Mouse (Mus musculus) forebrain, embryonic 12.5 days (tissue): ENCODE measurements around the gene Gpr137c. TPM values are rescaled to one million over a fixed set of nuclear protein-coding genes. Genes with fewer than 3 reads are reported as not detected.

Source experiments
- ATAC-seq: fragments of 200-750 bp; cut with Nextera tagmentation; 2 replicates; pipeline ENCODE4 v1.8.0; 2017; ENCODE audit warnings: moderate TSS enrichment; ENCODE audit not compliant: low FRiP score
- H3K27ac ChIP-seq: fragments of 300-500 bp; sonication (generic); 2 replicates; pipeline ENCODE4 v1.5.1; 2016; ENCODE audit warnings: mild to moderate bottlenecking
- H3K27me3 ChIP-seq: fragments of 300-500 bp; sonication (generic); 2 replicates; pipeline ENCODE4 v1.6.1; 2016; ENCODE audit warnings: mild to moderate bottlenecking
- H3K36me3 ChIP-seq: fragments of 300-500 bp; sonication (generic); replicated peaks from 2 replicates; pipeline ENCODE4 v1.6.1; 2016; ENCODE audit warnings: mild to moderate bottlenecking
- H3K4me1 ChIP-seq: fragments of 300-500 bp; sonication (generic); 2 replicates; pipeline ENCODE4 v1.6.1; 2016
- H3K4me2 ChIP-seq: fragments of 300-500 bp; sonication (generic); 2 replicates; pipeline ENCODE4 v1.6.1; 2016; ENCODE audit warnings: mild to moderate bottlenecking, moderate library complexity
- H3K4me3 ChIP-seq: fragments of 300-500 bp; sonication (generic); replicated peaks from 2 replicates; pipeline ENCODE4 v1.5.1; 2016; ENCODE audit warnings: mild to moderate bottlenecking
- H3K9ac ChIP-seq: fragments of 300-500 bp; sonication (generic); 2 replicates; pipeline ENCODE4 v1.6.1; 2016; ENCODE audit warnings: mild to moderate bottlenecking
- H3K9me3 ChIP-seq: fragments of 300-500 bp; sonication (generic); 2 replicates; pipeline ENCODE4 v1.6.1; 2016
- WGBS: fragments of 180-500 bp; shearing (Covaris S2); methylation state at CpG from one replicate; pipeline ENCODE4 v1.1.7; 2016; 5-methylcytosine and 5-hydroxymethylcytosine counted together
- polyA plus RNA-seq: library from polyadenylated mRNA; unstranded; fragments of >200 nt; fragmentation: Nextera tagmentation; extraction: Ambion mirVana; gene quantifications from 2 replicates; pipeline ENCODE4 v1.2.1, GENCODE M21; 2016

Gpr137c gene
- polyA plus RNA-seq, 1 experiment from 2014 or later, result 14.1 TPM

DNA sequence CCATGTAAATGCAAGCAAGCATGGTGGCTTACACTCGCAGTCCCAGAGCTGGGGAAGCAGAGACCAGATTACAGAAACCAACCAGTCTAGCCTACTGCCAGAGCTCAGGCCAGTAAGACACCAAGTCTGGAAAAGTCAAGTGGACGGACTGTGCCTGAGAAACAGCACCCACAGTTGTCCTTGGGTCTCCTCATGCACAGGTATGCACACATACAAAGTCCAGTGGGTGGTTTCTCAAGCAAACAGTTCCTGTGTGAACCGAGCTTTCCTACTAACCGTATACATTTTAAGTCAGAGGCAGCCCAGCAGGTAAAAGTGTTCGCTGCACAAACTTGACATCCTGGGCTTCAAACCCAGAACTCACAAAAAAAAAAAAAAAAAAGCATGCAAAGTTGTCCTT is 86.3 kb downstream of the Gpr137c start:
- no peak for ATAC-seq
- Histone ChIP-seq H3K9me3 (no peaks in the 10 kb centered on the region), H3K9ac (no peak overlapping the region), H3K4me2 (no peak overlapping the region), H3K27ac (no peak overlapping the region), H3K4me3 (no peak overlapping the region), H3K27me3 (no peaks in the 10 kb centered on the region), H3K4me1 (0 out of 2 replicates have a peak, but pooled peaks cover 3% of the 10 kb centered on the region), H3K36me3 (peaks cover 3% of the 10 kb centered on the region)
- 94% methylated on average over 5 of the region's 5 CpGs for whole genome bisulfite sequencing

DNA sequence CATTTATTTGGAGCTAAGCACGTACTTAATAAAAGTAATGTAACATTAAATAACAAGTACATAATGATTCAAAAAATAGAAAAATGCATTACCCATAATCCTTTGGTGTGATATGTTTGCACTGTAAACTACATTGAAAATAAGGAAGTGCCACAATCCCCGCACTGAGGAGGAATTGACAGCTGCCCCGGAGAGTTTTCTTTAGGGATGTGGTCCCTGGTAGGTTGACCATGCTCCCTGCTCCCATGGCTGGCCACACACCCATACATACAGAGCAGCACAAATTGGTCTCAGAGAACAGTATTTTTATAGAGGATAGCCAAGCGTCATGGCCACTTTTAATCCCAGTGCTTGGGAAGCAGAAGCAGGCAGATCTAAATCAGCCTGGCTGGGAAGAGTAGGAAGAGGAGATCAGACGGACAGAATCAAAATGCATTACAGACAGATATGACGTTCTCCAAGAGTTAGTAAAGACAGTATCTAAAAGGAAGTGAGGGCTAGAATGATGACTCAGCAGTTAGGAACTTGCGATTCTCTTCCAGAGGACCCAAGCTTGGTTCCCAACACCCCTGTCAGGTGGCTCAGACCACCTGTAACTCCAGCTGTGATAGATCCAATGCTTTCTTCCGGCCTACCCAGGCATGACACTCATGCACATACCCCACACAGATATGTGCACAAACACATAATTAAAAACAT is 88.3 kb downstream of the Gpr137c start:
- ATAC-seq, result no peak; the same call in 1 of the 2 replicates

DNA sequence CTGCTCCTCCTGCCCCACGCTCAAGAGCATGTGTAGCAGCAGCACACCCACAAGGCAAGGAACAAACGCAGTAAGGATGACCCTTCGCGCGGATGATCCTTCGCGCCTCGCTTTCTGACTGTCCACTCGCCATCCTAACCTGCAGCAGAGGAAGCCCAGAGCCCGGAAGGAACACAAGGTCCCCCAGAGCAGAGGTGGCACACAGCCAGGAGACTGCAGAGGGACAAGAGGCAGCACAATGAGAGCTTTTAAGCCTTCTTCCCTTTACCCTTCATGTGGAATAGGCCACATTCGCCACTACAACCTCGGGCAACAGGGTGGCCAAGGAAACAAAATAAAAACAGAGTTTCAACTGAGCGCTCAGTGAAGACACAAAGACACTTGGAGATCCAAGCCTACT is 90.1 kb downstream of the Gpr137c start:
- 95% methylated on average over 13 of the region's 13 CpGs for WGBS

More for the DNA sequence above, 88.3 kb downstream of the Gpr137c start:
- H3K9ac ChIP-seq, result no peak overlapping the region
- H3K4me1 ChIP-seq, result 0 out of 2 replicates have a peak, but pooled peaks cover 3% of the 10 kb centered on the region
- H3K4me3 ChIP-seq, result no peak overlapping the region
- 95% methylated on average over 8 of the region's 8 CpGs for WGBS
- no peak overlapping the region for H3K4me2 ChIP-seq
- H3K9me3 ChIP-seq, result no peaks in the 10 kb centered on the region
- no peak overlapping the region for H3K27ac ChIP-seq
- no peaks in the 10 kb centered on the region for H3K27me3 ChIP-seq
- H3K36me3 ChIP-seq, result peaks cover 3% of the 10 kb centered on the region; the same call in 1 of the 2 replicates

DNA sequence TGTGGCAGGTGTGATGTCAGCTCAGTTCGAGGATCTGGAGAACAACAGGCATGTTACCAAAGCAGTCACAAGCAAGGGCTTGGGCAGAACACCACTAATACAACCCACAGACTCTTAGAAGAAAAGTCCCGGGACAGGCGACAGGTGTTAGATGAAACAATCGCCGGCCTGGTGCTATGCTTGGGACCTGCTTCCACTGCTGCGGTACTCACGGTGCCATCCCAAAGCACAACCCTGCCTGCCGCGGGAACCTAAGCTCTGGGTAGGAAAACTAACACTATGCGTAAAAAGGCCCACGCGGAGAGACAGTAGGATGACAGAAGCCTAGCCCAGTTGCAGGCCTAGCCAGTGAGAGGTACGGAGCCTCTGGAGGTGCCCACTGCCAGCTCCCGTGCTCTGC is 90.6 kb downstream of the Gpr137c start:
- Histone ChIP-seq H3K4me3 (no peak overlapping the region), H3K4me2 (no peak overlapping the region), H3K9me3 (no peaks in the 10 kb centered on the region), H3K27me3 (no peaks in the 10 kb centered on the region), H3K36me3 (0 out of 2 replicates have a peak, but pooled peaks cover under 1% of the 10 kb centered on the region), H3K4me1 (no peaks in the 10 kb centered on the region), H3K27ac (no peak overlapping the region), H3K9ac (no peak overlapping the region)
- ATAC-seq, result no peak
- 95% methylated on average over 14 of the region's 14 CpGs for WGBS

More for the DNA sequence above, 90.1 kb downstream of the Gpr137c start:
- Histone ChIP-seq H3K9me3 (no peaks in the 10 kb centered on the region), H3K9ac (no peak overlapping the region), H3K4me3 (no peak overlapping the region), H3K4me2 (no peak overlapping the region), H3K4me1 (no peaks in the 10 kb centered on the region), H3K36me3 (0 out of 2 replicates have a peak, but pooled peaks cover 3% of the 10 kb centered on the region), H3K27ac (no peak overlapping the region), H3K27me3 (no peaks in the 10 kb centered on the region)
- no peak for ATAC-seq

DNA sequence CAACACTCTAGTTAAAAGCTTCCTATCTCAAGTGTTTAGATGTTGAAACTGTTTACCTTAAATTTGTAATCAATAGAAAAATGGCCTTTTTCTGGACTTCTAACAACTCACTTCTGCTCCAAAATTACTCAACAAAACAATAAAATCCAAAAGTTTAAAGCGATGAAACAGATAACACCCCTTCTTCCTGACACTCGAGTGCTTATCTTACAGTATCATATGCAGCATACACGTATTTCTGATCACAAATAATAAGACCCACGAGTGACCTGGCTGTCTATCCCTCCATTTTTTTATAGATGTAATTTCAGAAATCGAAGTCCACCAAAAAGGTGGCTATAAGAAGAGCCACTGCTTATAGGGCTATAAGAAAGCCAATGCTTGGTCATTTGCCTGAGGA is 97.4 kb downstream of the Gpr137c start:
- WGBS, result 84% methylated on average over 5 of the region's 5 CpGs
- no peak for ATAC-seq
- Histone ChIP-seq H3K27me3 (0 out of 2 replicates have a peak, but pooled peaks cover 1% of the 10 kb centered on the region), H3K36me3 (no peaks in the 10 kb centered on the region), H3K4me3 (peak overlapping the region; percentile 90), H3K4me2 (peak overlapping the region; percentile 73), H3K27ac (no peak overlapping the region), H3K9ac (peak overlapping the region; percentile 89; the same call in 1 of the 2 replicates), H3K4me1 (peaks cover 11% of the 10 kb centered on the region), H3K9me3 (no peaks in the 10 kb centered on the region)

DNA sequence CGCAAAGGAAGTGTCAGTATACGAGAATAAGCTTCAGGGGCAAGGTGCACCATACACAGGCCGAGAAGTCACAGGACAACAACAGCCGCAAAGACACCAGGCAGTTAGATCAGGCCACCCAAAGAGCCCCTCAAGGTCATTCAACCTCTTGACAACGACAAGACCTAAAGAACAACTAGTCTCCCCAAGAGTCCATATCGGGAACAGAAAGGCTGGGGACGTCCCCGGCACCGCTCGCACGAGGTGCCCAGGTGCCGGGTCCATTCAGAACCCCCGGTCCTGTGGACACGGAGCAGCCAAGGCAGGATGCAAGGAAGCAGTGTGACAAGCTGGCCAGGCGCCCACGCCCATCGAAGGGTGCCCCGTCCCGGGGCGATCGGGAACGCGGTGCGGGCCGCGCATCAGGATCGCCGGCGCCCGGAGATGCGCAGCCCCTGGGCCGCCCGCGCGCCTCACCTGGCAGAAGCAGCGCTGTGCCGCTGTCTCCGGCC is 98.4 kb downstream of the Gpr137c start:
- Histone ChIP-seq H3K9me3 (no peaks in the 10 kb centered on the region), H3K4me1 (peaks cover 11% of the 10 kb centered on the region), H3K36me3 (no peaks in the 10 kb centered on the region), H3K27me3 (0 out of 2 replicates have a peak, but pooled peaks cover 3% of the 10 kb centered on the region), H3K9ac (peak overlapping the region; percentile 89), H3K4me2 (peak overlapping the region; percentile 73), H3K27ac (peak overlapping the region; percentile 88), H3K4me3 (peak overlapping the region; percentile 90)
- WGBS, result under 1% methylated on average over 38 of the region's 38 CpGs
- ATAC-seq, result peak; percentile 82

DNA sequence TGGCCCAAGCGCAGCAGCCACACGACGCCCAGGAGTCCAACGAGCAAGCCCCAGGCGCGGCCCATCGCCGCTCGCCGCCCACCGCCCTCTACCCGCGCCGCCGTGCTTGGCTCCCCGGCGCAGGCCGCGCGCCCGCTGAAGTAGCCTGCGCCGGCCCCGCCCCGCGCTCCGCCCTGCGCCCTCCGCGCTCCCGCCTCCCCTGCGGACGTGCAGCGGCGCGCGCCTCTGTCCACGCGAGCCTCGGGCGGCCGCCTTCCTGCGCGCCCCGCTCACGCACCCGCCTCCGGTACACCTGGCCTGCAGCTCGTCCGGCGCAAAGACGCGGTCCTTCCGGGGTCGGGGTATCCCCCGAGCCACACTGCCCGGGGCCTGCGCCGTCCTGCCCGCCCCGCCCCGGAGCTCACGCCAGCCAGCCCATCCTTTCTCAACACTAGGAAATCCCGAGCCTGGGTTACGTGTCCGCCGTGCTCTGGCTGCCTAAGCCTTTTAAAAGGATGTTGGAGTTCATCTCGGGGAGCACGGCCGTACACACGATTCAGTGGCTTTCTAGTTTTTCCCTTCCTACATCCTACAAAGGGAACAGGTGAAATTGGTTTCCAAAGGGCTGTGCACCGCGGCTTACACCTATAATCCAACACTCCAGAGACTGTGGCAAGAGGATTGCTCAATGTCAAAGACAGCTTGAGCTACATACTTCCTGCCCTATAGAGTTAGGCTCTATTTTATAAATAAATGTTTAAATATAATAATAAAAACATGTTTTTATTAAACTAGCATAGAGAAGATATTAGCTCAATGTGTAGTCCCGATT is 99.1 kb downstream of the Gpr137c start, which contains the start of gene Ero1l:
Ero1l (minus strand) TSS at position 346 of the 811 bp plus-strand sequence.
- H3K9ac ChIP-seq, result peak within 1 kb of the TSS; percentile 89
- no peaks in the 10 kb centered on the region for H3K9me3 ChIP-seq
- peak within 1 kb of the TSS; percentile 73 for H3K4me2 ChIP-seq
- H3K36me3 ChIP-seq, result no peaks in the 10 kb centered on the region
- H3K27me3 ChIP-seq, result 0 out of 2 replicates have a peak, but pooled peaks cover 3% of the 10 kb centered on the region
- H3K27ac ChIP-seq, result peak within 1 kb of the TSS; percentile 88
- peaks cover 11% of the 10 kb centered on the region for H3K4me1 ChIP-seq
- WGBS, result 3% methylated on average over 50 of the region's 74 CpGs
- ATAC-seq, result peak; percentile 97
- H3K4me3 ChIP-seq, result peak within 1 kb of the TSS; percentile 90

DNA sequence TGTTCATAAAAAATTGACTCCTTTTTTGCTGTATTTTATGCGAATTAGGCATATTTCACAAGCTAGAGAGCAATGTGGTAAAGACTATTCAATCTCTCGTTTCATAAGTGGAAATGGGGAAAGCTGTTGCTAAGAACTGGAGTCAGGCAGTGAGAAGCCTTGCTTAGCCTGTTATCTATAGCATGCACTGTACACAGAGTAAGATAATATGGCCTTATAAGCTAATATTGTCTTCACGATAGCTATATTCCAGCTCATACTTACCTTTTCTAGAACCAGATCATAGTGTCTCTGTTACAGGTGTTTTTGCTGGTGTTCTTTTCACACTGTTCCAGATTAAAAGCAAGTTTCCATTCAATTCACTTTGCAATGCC is 99.7 kb downstream of the Gpr137c start:
- Histone ChIP-seq H3K9me3 (no peaks in the 10 kb centered on the region), H3K27ac (no peak overlapping the region), H3K36me3 (no peaks in the 10 kb centered on the region), H3K4me1 (peaks cover 11% of the 10 kb centered on the region), H3K4me2 (peak overlapping the region; percentile 73; the same call in 1 of the 2 replicates), H3K27me3 (0 out of 2 replicates have a peak, but pooled peaks cover 3% of the 10 kb centered on the region), H3K4me3 (no peak overlapping the region), H3K9ac (no peak overlapping the region)
- ATAC-seq, result no peak
- WGBS, result 71% methylated on average over 3 of the region's 3 CpGs

DNA sequence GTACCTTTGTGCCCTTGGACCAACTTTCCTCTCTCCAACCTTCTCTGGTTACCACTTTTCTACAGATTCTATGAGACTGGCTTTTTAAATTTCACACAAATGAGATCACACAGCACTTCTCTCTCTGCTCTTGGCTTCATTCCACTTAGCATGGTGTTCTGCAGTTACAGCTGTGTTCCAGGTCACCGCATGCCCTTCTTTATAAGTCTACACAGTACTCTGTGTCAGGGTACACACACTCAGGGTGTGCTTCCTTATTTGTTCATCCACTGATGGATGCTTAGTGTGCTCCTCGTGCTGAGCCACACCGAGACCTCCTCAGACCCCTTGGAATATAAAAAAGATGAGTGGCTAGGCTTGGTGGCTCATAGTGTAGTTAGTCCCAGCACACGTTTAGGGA is 100.6 kb downstream of the Gpr137c start:
- no peak overlapping the region for H3K27ac ChIP-seq
- no peak overlapping the region for H3K4me3 ChIP-seq
- no peak overlapping the region for H3K9ac ChIP-seq

DNA sequence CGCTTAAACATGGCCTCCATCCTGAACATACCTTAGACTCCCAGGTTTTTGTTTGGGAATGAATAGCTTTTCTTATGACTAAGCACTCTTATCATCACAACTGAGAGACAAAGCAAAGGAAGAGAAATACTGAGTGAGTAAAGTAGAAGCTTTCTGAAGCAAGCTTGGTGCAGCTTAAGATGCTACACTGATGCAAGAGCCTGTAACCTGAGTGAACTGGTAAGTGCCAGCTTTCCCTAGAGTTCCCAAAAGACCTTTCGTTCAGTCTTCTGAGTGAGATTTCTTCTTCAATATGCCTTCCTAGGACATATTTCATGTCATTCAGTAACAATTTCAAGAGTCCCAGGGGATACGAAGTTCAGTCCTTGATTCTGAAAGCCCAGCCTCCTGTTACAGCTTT is 101.5 kb downstream of the Gpr137c start:
- ATAC-seq, result no peak
- Histone ChIP-seq H3K4me1 (peaks cover 15% of the 10 kb centered on the region), H3K9ac (no peak overlapping the region), H3K27ac (no peak overlapping the region), H3K4me3 (no peak overlapping the region), H3K4me2 (no peak overlapping the region), H3K27me3 (0 out of 2 replicates have a peak, but pooled peaks cover 3% of the 10 kb centered on the region), H3K36me3 (no peaks in the 10 kb centered on the region), H3K9me3 (no peaks in the 10 kb centered on the region)
- 90% methylated on average over 3 of the region's 3 CpGs for whole genome bisulfite sequencing

More for the DNA sequence above, 100.6 kb downstream of the Gpr137c start:
- Histone ChIP-seq H3K4me2 (no peak overlapping the region), H3K36me3 (no peaks in the 10 kb centered on the region), H3K27me3 (0 out of 2 replicates have a peak, but pooled peaks cover 3% of the 10 kb centered on the region), H3K9me3 (no peaks in the 10 kb centered on the region), H3K4me1 (peaks cover 11% of the 10 kb centered on the region)
- WGBS, result 80% methylated on average over 4 of the region's 4 CpGs
- ATAC-seq, result no peak

DNA sequence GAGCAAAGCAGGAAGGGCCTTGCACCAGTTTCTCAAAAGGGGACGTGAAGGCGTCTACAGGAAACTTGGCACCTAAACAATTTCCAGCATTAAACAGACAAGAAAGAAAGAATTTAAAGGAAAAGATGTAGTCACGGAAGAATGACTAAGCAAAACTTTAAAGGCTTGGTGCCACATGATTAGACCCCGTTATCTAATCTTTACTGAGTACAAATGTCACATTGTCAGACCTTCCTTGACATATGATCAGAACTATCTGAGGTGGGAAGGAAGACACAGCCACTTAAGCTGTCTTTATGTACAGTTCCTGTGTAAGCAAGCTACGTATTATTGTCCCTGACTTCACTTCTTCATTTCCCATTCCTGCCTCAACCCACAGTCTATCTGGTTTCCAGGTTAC is 102.1 kb downstream of the Gpr137c start:
- no peak for ATAC-seq
- Histone ChIP-seq H3K4me3 (no peak overlapping the region), H3K4me1 (peaks cover 12% of the 10 kb centered on the region), H3K27me3 (0 out of 2 replicates have a peak, but pooled peaks cover 3% of the 10 kb centered on the region), H3K27ac (no peak overlapping the region), H3K4me2 (no peak overlapping the region), H3K9ac (no peak overlapping the region), H3K9me3 (no peaks in the 10 kb centered on the region), H3K36me3 (no peaks in the 10 kb centered on the region)
- WGBS, result 84% methylated on average over 5 of the region's 5 CpGs

DNA sequence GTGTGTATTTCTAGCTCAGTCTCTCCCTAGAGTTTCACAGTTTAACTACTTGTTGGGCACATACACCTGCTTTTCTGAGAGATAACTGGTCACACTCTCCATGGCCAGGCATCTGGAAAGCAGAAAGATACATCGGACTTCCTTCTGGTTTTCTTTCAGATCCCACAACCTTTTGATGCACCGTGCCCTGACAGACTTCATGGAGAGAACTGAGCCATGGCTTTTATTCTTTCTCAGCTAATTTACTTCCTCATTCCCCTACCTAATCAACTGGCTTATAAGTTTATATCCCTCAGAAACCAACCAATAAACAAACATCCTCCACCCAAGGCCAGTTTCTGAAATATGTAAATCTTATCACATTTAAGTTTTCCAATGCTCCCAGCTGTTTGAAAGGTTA is 102.9 kb downstream of the Gpr137c start:
- WGBS, result 91% methylated on average over 2 of the region's 2 CpGs
- H3K4me1 ChIP-seq, result peaks cover 6% of the 10 kb centered on the region
- H3K4me2 ChIP-seq, result no peak overlapping the region
- no peak for ATAC-seq
- no peak overlapping the region for H3K27ac ChIP-seq
- no peak overlapping the region for H3K4me3 ChIP-seq
- no peaks in the 10 kb centered on the region for H3K36me3 ChIP-seq
- H3K9me3 ChIP-seq, result no peaks in the 10 kb centered on the region
- H3K27me3 ChIP-seq, result 0 out of 2 replicates have a peak, but pooled peaks cover 3% of the 10 kb centered on the region
- H3K9ac ChIP-seq, result no peak overlapping the region
